Mouse (Mus musculus) common myeloid progenitor, adult 5-6 weeks (primary cell): Measurements from ENCODE around the gene Rab12. TPM values are rescaled to one million over a fixed set of nuclear protein-coding genes. Genes with fewer than 3 reads are reported as not detected.
A peak's percentile ranks its signal among the peaks of the same experiment; 100 is the strongest.

Experiments
- ATAC-seq: replicated peaks from 2 replicates; pipeline ENCODE4 v1.8.0; 2016; ENCODE audit warnings: low read depth, mild to moderate bottlenecking, moderate TSS enrichment, inconsistent platforms; ENCODE audit not compliant: poor library complexity, severe bottlenecking
- total RNA-seq: library from RNA; stranded (forward); fragments of 200-1000, 187-1606 nt; gene quantifications from 2 replicates; pipeline ENCODE4 v1.2.3, GENCODE M21; 2017

Gene Rab12
- total RNA-seq, 1 experiment from 2014 or later = 26.0 TPM

DNA sequence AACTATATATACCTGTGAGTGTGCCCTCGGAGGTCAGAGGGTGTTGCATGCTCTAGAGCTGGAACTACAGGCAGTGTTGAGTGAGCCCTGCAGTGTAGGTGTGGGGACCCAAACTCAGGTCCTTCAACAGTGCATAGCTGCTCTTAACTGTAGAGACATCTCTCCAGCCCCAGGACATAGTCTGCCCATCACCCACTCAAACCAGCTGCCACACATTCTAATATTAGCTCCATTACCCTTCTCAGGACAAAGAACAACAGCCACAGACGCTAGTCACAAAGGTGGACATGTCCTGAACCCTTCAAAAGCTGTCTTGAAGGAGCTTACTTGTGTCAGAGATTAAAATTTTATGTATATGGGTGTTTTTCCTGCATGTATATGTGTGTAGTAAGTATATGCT, 15.3 kb downstream of the Rab12 start:
- no peak for ATAC-seq

GRCm38 (mm10) chr17:66503466-66503865, 16.1 kb downstream of the Rab12 start:
- no peak for ATAC-seq

DNA sequence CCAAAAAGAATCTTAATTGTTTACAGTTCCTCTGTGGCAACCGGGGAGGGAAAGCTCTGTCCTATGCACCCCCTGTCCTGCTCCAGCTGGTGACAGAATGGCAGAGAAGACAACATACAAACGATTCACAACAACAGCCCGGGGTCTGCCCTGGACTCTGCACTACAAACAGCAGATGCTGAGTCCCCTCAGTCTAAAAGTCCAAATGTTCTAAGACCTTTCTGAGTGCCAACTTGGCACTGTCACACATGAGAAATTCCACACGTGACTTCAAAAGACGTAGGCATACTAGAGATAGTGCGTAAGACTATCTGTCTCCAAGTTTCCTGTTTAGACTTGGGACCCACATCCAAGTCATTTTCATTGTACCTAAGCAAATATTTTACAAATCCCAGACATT, 16.7 kb downstream of the Rab12 start:
- no peak for ATAC-seq

GRCm38 (mm10) chr17:66498598-66498997, 20.9 kb downstream of the Rab12 start:
- ATAC-seq = no peak

DNA sequence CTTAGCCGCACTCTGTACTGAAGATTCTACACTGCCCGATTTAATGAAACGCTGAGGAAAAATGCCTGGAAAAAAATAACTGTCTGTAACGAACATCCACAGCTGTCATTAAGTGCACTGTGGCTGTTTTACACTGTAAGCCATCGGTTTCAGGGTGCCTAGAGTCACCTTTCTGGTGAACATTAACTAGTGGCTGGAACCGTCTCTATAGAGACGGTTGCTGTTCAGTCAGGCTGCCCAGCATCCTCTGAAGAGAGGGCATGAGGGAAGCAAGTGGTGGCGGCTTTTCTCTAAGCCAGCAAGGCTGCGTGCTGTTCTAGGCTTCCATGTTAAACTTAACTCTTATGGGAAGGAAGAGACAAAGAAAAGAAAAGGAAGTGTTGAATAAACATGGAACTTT, 22.9 kb downstream of the Rab12 start:
- ATAC-seq = no peak

DNA sequence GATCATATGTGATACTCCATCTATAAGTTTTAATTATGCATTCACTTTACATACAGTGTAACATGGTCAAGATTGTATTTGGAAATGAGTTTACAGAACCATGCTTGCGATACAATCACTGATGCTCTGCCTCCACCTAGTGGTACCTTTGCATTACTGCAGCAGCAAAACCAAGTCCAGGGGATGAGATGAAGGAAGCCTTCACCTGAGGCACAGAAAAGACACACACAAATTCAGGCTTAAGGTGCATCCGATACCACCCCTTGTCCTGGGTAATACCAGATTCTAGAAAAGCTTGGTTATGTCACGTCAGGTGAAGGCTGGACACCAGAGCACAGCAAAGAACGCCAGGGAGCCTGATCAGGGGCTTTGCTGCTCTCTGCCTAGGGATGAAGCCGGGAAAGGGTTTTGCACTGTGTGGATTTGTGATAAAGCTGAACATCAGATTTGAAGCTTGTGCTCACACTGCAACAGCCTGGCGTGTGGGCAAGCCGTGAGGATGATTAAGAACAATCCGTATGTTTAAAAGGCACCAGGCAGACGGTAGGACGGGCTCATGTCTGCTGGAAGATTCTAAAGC, 29.4 kb downstream of the Rab12 start:
- ATAC-seq = peak; percentile 87

GRCm38 (mm10) chr17:66486576-66486975, 33.0 kb downstream of the Rab12 start:
- ATAC-seq = peak; percentile 55; the same call in 1 of the 2 replicates

- peak; percentile 86 for ATAC-seq
These were observed 33.8 kb downstream of the Rab12 start for GRCm38 (mm10) chr17:66485742-66486141.

DNA sequence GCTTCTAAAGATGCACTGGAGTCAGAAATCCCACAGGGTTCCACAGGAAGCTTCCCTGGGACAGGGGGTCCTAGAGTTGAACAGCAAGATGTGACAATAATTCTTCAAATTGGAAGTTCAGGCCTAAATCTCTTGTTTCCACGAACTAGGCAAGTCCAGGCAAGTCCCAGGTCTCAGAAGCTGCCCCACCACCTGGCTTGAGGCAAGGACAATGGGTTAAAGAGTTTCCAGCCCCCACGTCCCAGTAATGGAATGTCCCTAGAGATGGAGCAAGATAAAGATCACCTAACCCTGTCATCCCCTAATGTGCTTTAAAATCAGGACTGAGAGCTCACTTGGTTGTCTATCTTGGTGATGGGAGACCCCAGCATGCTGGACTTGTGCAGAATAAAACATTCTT, 34.6 kb downstream of the Rab12 start:
- no peak for ATAC-seq

DNA sequence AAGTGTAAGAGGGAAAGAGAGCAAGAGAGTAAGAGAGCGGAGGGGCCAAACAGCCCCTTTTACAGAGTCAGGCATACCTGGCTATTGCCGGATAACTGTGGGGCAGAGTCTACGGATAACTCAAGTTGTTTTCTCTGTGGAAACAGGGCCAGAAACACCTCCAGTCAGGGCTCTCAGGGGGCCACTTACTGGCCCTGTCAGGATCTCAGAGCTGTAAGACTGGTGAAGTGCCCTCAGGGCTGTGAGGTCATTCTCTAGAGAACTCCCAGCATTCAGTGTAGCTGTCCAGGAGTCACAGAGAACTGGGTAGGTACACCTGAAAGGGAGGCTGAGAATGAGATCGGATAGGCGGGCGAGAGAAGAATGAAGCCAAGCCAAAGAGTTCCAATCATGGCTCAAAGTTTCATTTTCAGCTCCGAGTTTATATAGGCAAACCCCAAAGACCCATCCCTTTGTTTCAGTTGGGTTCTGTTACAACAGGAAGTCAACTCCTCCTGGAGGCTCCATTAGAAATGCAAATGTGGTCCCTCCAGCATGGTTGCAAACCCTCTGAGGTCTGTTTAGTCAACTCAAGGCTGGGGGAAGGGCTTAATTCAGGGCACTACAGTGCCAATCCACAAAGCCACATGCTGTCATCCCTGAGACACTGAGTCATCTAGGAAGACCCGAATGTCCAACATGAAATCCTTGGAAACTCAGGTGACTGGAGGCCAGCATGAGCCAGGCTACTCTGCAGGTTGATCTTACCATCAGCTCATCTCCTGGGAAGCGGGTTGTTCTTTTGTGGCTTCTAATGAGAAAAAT, 35.7 kb downstream of the Rab12 start:
- no peak for ATAC-seq

DNA sequence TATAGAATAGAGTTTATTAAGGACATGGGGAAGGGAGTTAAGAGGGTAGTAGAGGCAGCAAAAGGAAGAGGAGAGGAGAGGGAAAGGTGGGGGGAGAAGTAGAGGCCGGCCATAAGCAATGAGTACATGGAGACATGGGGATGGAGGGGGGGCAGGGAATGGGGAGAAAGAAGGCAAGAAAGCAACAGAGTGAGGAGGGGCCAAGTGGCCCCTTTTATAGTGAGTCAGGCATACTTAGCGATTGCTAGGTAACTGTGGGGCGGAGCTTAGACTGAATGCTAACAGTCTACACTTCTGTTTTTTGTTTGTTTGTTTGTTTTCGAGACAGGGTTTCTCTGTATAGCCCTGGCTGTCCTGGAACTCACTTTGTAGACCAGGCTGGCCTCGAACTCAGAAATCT, 38.2 kb downstream of the Rab12 start:
- ATAC-seq = no peak

- no peak for ATAC-seq
These were observed 38.8 kb downstream of the Rab12 start for GRCm38 (mm10) chr17:66480491-66481278.

DNA sequence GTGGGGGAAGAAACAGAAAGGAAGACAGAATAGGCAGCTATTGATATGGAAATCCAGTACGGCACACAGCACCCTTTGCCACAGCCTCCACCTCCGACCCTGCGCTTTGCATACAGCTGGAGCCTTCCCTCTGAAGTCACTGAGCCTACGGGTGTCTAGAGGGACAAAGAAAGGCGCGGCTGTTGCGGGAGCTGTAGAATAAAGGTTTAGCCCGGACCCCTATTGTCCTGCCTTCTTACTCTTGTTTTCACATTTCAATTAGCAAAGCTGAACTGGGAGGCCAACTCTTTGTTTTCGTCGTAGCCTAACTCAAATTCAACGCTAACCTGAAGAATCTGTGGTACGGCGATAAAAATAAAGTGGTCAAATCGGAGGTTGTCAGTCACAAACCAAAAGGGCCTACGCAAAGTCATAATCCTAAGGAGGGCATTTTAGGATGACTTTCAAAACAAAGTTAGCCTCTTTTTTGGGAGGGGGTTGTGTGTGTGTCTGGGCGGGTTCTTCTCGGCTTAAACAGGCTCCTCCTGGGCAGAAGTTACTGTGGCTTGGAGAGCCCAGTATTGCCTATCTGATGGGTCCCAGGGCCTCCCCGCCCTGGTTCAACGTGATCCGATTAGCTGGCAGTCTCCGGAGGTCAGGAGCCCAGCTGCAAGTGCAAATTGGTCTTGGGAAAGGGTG, 39.6 kb downstream of the Rab12 start:
- peak; percentile 58 for ATAC-seq

DNA sequence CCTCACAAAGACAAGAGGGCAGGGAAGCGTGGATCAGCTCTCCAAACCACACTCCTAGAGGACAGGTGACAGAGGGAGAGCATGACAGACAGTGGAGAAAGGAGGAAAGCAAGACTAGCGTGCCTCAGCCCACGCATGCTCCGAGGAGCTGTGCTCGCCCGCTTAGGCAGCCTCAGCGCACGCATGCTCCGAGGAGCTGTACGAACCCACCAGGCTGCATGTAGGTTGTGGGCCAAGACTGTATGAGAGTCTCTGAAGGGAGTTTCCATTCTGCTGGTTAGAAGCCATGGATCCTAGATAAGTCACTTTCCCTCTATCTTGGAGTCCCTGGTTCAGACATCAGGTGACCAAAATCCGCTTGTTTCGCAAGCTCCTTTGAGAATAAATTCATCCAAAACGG, 40.2 kb downstream of the Rab12 start:
- peak; percentile 53 for ATAC-seq

DNA sequence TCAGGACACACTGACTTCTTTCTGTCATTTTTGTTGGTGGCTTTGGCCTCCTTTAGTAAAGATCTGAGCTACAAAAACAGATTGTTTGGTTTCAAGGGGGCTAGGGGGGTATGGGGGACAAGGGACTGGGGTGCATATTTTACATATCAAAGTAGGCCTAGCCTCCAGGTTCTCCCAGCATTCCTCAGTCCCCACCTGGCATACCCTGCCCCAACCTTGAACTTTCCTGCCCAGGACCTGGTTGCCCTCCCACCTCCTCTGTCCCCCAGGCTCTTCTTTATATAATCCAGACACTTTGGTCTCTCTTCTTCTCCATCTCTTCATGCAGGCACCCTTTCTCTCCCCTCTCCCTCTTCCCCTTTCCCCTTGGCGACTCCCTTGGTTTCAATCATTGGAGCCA, 46.3 kb downstream of the Rab12 start:
- no peak for ATAC-seq

GRCm38 (mm10) chr17:66471775-66472174, 47.8 kb downstream of the Rab12 start:
- ATAC-seq = no peak

DNA sequence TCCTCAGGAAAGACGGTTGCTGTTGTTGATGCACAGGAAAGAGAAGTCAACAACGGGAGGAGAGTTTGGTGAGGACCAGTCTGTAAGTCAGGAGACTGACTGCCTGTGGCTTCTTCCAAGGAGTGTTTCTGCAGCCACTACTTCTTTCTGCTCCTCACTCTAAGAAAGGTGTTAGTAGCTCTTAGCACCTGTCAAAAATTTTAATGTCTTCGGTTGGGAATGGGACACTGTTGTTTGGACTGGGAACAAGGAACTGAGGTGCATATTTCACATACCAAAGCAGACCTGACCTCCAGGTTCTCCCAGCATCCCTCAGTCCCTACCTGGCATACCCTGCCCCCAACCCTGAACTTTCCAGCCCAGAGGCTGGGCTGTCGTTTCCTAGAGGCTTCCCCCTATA, 48.3 kb downstream of the Rab12 start:
- no peak for ATAC-seq

DNA sequence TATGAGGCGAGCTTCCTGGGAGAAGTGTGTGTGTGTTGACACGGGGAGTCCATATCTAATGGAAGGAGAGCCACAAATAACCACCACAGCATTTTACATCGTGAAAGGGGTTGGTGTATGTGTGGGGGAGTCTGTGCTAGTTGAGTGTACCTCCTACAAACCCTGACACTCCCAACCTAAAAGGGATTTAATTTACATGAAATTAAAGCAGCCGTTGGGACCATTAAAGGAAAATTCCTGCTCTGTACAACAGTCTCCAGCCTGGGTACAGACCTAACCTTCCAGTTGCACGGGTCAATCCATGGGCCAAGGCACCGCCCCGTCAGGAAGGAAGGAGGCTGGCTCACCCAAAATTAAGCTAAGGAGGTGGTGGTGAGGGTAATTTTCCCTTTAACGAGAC, 49.5 kb downstream of the Rab12 start:
- ATAC-seq = no peak

- ATAC-seq = no peak
These were observed 62.3 kb downstream of the Rab12 start for GRCm38 (mm10) chr17:66457278-66457677.

DNA sequence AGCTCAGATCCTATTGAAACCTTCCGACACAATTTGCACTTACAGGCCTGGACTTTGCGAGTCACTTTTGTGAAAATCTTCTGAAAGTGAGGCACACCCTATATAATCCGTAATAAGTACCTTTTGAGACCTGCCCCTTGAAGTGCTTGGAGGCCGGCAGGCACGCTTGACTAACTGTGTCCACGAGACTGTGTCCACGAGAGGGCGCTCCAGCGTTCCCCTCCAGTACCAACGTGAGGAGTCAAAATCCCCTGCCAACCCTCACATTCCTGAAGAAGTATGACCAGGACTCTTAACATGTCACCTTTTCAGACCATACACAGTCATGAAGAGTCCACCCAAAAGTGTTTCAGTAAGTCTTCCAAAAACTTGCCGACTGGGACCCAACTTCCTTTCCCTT, 68.4 kb downstream of the Rab12 start:
- peak; percentile 67 for ATAC-seq
